Mouse (Mus musculus) splenic B cell, adult 2 months (primary cell): ENCODE results near the gene Esyt1.
"Not testable (repeated sequence)": the region's sequence is repeated elsewhere in the genome, so short reads cannot be mapped to it uniquely, and the experiment has no call there.

Experiments used
- DNase-seq: peaks from one replicate; pipeline ENCODE4 v3.0.0-alpha.2; 2011; ENCODE audit warnings: low read depth, low spot score
- H3K27me3 ChIP-seq: 2 replicates; pipeline ENCODE4 v1.6.1; 2012; ENCODE audit warnings: mild to moderate bottlenecking, low read length, moderate library complexity, mixed read lengths; ENCODE audit not compliant: control insufficient read depth, poor library complexity, insufficient read depth, severe bottlenecking
- H3K36me3 ChIP-seq: 2 replicates; pipeline ENCODE4 v1.6.1; 2012; ENCODE audit warnings: mild to moderate bottlenecking, low read length, moderate library complexity, mixed read lengths; ENCODE audit not compliant: control insufficient read depth, poor library complexity, insufficient read depth, severe bottlenecking

The Esyt1 gene

DNA sequence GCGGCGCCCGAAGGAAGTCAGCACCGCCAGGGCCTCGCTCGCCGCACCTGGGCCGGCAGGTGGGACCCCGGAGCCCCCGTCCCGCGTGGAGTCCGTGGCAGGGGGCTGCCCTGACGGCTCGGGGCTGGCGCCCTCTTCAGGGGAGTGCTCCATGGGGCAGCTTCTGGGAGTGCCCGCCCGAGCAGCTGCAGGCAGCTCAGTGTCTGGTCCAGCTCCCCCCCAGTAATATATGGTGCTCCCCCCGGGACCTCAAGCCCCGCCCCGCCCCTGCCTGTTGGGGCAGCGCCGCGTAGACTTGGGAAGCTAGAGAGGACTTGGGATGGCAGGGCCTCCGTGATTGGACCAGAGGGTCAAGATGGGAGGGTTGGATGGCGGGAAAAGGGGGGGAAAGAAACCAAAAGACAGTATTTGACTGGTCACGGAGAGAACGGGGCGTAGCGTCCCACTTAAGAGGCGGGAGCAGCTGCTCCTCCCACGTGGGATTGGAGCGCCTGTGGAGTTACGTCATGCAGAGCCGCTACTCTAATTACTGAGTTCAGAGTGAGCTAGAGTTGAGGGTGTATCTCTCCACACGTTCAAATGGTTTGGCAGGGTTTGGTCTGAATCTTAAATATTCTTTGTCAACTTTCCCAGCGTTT is at the start of gene Esyt1:
TSS of gene Esyt1 (minus strand) at position 201 of the 638 bp plus-strand sequence.
- Histone ChIP-seq H3K36me3 (peaks cover 4% of the 10 kb centered on the region), H3K27me3 (no peaks in the 10 kb centered on the region)
- DNase-seq, result peak; percentile 97

DNA sequence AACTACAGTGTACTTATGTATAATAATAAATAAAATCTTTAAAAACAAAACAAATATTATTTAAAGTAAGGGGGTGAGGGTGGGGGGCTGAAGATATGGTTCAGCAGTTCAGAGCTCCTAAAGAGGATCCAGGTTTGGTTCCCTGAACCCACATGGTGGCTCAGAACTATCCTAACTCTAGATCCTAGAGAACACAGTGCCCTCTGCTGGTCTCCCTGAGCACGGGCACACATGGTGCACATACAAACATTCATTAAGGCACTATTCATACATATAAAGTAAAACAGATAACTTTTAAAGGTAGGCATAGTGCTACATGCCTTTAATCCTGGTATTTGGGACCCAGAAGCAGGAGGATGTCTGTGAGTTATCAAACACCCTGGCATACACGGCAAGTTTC is 49.4 kb upstream of the Esyt1 start:
- no peaks in the 10 kb centered on the region for H3K27me3 ChIP-seq
- DNase-seq, result peak; percentile 20
- H3K36me3 ChIP-seq, result no peaks in the 10 kb centered on the region

DNA sequence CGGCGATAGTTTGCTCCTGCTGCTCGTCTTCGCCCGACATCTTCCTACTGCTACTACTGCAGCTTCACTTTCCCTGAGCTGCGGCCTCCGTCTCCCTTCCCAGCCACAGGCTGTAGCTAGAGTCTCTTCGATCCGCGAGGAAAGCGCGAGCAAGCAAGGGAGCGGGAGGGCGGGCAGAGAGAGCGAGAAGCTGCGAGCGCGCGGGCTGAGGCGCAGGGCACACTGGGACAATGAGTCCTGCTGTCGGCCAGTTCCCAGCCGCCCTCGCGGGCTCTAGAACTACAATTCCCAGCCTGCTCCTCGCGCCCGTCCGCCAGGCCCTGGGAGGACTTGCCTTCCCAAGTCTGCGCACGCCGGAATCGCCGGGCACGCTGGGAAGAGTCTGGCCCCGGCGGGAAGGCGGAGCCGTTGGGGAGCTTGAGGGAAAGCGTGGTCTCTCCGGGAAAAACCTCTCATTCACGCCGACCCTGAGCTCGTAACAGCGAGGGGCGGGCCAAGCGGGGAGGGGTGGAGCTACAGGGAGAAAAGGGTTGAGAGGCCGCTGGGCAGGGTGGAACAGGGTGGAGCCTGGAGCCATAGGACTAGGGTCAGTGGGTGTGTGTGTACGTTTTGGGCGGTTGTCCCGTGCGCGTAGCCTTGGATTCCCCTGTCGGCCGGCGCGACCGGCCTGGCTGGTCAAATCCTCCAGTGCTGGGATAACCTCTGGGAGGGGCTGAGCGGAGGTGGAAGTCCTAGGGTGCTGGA is 40.3 kb upstream of the Esyt1 start, which contains the start of gene Pa2g4:
TSS of gene Pa2g4 (minus strand) at position 200 of the 744 bp plus-strand sequence.
- Histone ChIP-seq H3K36me3 (peaks cover 6% of the 10 kb centered on the region), H3K27me3 (no peaks in the 10 kb centered on the region)
- DNase-seq, result peak; percentile 92

DNA sequence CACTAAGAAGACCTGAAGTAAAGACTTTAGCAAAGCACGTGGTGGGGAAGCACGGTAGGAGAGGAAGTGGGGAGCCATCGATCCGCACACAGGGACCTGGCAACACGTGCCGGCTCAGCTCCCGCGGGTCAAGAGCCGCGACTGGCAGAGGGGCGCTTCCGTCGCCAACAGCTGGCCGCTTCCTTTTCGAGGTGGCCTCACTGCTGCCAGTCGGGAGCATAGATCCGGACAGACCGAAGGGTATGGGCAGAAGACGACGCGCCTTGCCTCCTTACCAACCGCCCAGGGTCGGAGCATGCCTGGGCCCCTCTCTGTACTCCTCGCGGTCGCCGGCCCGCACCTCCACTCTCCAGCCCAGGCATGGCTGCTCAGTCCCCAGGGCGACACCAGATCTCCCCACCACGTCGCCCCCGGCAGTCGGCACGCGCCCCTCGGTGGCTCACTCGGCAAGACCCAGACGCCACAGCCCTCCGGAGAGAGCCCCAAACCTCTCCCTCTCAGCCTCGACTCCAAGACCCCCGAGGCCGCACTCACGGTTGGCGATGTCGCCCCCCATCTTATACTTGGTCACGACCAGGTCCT is 39.6 kb upstream of the Esyt1 start:
- H3K27me3 ChIP-seq, result no peaks in the 10 kb centered on the region
- H3K36me3 ChIP-seq, result peaks cover 11% of the 10 kb centered on the region
- DNase-seq, result peak; percentile 58

DNA sequence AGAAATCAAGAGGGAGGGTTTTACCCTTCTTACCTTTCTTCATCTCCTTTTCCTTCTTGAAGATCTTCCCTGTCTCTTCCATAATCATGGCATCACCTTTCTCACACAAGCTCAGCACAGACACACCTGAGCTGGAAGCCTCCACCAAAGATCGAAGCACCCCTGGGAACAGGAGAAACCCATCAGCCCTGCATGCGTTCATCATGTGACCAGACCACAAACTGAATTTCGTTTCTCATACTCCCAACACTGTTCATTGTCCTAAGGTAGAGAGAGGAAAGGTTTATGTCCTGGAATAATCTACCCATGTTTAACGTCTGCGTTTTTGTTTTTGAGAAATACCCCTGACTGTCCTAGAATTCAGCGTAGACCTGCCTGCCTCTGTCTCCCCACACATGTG is 37.9 kb upstream of the Esyt1 start:
- DNase-seq, result no peak
- H3K27me3 ChIP-seq, result no peaks in the 10 kb centered on the region
- H3K36me3 ChIP-seq, result peaks cover 13% of the 10 kb centered on the region

DNA sequence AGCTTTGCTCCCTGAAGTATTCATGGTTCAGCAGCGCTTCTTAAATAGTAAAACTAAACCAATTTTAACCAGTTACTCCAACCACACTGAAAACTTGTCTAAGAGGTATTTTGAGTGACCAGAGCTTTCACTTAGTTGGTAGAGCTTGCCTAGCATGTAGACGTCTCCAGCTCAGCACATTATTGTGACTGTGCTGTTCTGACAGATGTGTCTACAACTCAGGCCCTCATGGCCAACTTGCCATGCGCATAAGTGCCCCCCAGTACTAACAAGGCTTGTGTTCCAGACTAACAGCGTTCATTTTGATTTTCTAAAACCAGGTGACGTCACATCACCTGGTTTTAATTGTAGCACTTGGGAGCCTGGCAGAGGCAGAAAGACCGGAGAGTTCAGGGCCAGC is 31.3 kb upstream of the Esyt1 start:
- no peaks in the 10 kb centered on the region for H3K27me3 ChIP-seq
- no peak for DNase-seq

DNA sequence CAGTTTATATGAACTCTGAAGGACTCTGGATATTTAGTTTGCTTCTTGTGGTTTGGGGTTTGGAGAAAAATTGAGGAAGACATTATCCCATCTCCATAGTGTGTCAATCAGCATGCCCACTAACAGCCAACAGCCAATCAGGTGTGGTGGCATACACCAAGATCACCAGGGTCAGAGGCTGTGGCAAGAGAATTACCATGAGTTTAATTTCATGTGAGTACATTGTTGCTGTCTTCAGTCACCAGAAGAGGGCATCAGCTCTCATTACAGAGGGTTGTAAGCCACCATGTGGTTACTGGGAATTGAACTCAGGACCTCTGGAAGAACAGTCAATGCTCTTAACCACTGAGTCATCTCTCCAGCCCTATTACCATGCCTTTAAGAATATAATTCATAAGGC is 30.6 kb upstream of the Esyt1 start:
- Histone ChIP-seq H3K36me3 (peaks cover 15% of the 10 kb centered on the region), H3K27me3 (no peaks in the 10 kb centered on the region)
- peak; percentile 54 for DNase-seq

More for the DNA sequence above, 31.3 kb upstream of the Esyt1 start:
- peaks cover 17% of the 10 kb centered on the region for H3K36me3 ChIP-seq

DNA sequence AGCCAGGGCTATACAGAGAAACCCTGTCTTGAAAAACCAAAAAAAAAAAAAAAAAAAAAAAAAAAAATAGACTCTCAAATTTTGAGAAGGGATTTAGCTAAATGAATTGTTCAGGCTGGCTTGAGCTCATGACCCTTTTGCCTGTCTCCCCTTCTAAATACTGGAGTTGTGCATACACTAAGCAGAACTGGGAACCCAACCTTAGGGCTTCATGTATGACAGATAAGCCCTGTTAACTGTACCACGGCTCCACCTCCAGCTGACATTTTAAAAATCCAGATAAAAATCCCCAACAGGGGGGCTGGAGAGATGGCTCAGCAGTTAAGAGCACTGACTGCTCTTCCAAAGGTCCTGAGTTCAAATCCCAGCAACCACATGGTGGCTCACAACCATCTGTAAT is 29.9 kb upstream of the Esyt1 start:
- peaks cover 11% of the 10 kb centered on the region for H3K36me3 ChIP-seq
- not testable (repeated sequence) for DNase-seq, H3K27me3 ChIP-seq

DNA sequence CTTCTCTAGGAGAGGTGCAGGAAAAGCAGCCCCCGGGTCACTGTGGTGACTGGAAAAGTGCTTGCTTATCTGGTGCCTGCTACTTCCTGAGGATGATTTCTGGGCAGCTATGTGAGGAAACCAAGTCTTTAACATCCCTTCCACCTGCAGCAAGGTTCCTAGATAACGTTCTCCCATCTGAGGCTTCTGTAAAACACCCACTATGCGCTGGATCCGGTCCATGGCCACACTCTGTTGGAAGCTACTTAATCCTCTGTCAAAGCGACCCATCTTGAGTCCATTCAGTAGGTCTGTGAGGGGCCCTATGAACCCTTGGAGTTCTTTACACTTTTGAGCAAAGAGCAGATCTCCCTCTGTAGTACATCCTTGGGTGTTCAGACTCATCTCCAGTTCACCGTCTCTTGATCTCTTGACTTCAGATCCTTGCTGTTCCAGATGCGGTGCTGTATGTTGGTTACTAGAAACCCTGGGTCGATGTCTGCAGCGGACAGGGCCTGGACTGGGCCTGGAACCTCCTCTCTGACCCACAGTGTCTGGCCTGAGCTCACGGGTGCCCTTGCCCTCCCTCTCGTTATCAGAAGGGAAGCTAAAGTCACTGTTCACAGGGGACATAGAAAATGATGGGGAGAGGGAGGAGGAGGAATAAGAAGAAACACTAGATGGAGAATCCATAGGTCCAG is 24.6 kb upstream of the Esyt1 start:
- not testable (repeated sequence) for H3K36me3 ChIP-seq, H3K27me3 ChIP-seq, DNase-seq

DNA sequence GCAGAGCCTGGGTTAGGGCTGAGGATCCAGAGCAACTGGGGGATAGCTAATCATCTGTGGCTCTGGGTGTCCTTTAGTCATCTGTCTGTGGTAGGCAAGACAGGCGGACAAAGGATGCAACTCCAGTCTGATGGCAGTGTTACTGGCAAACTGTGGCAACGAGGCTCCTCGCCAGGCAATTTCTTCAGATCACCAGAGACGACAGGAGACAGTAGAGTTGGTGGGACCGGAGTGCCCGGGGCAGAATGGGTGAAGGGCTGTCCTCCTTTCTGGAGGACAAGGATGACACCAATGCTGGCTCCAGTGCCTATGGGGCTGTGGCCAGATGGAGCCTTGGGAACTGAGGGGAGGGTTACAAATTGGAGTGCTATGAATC is 24.0 kb upstream of the Esyt1 start:
- DNase-seq, result peak; percentile 23
- H3K27me3 ChIP-seq, H3K36me3 ChIP-seq: not testable (repeated sequence)

DNA sequence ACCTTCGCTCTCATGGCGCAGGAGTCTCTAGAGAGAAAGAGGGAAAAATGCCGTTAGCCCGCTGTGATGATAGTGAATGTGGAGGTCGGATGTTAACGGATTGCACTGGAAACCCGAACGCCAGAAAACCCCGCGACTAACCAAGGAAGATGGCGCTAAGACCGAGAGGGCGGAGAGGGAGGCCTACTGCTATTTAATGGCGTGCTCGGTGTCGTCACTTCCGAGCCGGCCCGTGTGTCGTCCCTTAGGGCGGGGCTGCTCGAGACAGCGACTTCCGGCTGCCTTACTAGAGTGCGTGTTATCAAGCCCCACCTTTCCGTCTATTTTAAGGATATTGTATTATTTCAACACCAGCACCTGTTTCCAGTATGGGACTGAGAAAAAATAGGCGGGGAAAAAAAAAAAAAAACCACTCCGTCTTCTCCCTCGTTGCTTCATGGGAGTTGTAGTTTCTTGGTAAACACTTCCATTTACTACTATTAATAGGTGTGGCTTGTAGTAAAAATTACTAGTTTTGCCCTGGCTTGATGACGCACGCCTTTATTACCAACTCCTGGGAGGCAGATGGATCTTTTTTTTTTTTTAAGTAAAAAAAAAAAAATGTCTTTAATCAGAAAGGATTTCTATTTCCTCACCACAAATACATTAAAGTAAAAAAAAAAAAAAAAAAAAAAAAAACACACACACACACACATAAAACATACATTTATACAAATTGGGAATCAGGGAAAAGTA is 23.4 kb upstream of the Esyt1 start, which contains the start of gene Rpl41:
TSS of gene Rpl41 (minus strand) at position 359 of the 735 bp plus-strand sequence.
- Histone ChIP-seq H3K36me3 (peaks cover 13% of the 10 kb centered on the region), H3K27me3 (no peaks in the 10 kb centered on the region)
- DNase-seq, result peak; percentile 98

DNA sequence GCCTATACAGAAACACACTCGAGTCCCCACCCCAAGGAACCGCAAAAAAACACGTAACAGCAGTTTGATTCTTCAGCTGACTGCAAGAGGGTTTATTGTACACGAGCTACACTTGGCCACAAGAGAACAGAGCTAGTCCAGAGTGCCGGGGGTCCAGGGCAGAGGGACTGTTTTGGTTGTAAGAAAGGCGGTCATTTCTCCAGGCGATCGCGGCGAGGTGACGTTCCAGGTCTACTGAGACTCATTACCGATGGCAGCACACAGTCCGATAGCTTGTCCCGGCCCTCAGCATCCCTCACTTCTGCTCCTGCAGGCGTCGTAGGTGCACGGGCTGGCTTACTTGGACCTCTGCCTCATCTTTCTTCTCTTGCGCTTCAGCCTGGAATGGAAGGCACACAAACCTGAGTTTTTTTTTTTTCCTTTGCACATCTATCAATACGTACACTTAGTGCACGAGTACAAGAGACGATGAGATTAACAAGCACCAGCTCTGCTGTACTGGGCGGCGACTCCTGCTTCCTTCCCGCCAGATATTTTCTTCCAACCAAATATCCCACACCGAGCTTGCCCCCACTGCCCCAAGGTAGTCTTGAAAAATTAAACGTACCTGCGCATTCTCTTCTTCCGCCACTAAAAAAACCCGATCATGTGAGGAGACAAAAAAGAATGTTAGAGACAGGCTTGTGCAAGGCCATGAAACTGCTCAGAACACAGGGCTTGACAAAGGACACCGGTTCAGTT is 22.6 kb upstream of the Esyt1 start:
- not testable (repeated sequence) for H3K27me3 ChIP-seq, DNase-seq
- peaks cover 18% of the 10 kb centered on the region for H3K36me3 ChIP-seq

DNA sequence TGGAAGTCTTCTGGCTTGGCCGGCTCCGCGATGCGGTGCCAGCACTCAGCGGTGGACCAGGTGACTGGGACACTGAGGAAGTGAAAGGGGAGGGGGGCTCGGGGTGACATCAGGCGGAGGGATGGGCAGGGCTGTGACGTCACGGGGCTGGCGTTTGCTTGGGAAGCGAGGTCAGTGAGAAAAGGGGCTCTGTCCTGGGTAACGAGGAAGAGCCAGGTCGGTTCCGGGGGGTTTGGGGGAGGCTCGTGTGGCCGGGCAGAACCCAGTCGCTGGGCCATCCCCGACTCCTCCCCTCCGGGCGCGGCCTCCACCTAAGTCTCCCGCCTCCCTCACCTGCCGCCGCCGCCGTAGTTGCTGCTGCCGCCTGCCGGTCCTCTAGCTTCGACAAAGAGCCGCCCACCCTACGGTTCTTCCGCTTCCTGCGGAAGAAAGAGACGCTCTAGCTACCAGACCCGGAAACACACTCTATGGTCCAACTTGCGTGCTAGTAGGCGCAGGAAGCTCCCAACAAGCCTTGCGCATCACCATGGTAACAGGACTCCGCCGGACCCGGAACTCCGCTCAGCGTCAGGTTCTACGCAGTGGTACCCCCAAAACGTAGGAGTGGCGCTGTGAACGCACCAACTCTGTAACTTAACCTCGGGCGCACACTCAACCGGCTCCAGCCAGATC is 21.8 kb upstream of the Esyt1 start, which contains the start of gene Zc3h10:
TSS of gene Zc3h10 (minus strand) at position 414 of the 672 bp plus-strand sequence.
- Histone ChIP-seq H3K27me3 (no peaks in the 10 kb centered on the region), H3K36me3 (peaks cover 18% of the 10 kb centered on the region)
- peak; percentile 99 for DNase-seq
